Mouse (Mus musculus): Measurements from ENCODE around the gene Sema5b.

DNA sequence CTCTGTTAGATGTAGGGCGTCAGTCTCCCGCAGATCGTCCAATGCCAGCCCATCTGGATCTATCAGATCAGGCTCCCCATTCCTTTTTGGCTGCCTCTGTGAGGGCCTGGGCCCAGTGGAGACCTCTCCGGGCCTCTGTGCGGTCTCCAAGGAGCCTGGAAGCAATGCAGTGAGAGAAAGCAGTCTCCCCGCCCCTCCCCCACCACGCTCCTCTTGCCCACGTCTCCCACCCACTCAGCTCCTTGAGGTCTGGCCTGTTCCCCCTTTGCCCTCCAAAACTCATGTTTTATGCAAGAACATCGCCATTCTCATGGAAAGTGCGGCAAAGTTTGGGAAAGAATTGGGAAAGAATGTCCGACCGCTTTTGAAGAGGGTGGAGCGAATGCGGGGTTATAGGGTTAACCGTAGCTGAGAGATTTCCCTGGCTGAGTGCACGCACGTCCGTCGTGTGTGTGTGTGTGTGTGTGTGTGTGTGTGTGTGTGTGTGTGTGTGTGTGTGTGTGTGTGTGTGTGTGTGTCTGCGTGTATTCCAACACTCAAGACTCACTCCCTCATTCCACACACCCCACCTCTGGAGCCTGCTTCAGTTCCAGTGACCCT is 47.0 kb downstream of the Sema5b start:
- TF ChIP-seq CTCF (IDR thresholded peaks at IDR 0.05; ENCODE audit: borderline replicate concordance, extremely low read depth, insufficient read depth, insufficient read length) (no peak), POLR2A (IDR thresholded peaks at IDR 0.05; ENCODE audit: borderline replicate concordance, extremely low read depth, insufficient read depth, insufficient read length, poor library complexity, severe bottlenecking) (no peak)
